Mouse (Mus musculus) cerebellum, postnatal 4 days (tissue): ENCODE measurements around the gene Emx2.

ENCODE experiments used
- DNase-seq, 2 experiments: peaks; one replicate each; pipeline ENCODE4 v3.0.0; 2022; ENCODE audit warnings: low spot score in 2 of 2, mixed read lengths in 1 of 2

Emx2 gene

GRCm38 (mm10) chr19:59461481-59462421, 3.6 kb downstream of the Emx2 start:
- no peak for DNase-seq

GRCm38 (mm10) chr19:59462459-59463292, 4.5 kb downstream of the Emx2 start:
- DNase-seq: no peak

GRCm38 (mm10) chr19:59463842-59464443, 5.8 kb downstream of the Emx2 start:
- no peak for DNase-seq

DNA sequence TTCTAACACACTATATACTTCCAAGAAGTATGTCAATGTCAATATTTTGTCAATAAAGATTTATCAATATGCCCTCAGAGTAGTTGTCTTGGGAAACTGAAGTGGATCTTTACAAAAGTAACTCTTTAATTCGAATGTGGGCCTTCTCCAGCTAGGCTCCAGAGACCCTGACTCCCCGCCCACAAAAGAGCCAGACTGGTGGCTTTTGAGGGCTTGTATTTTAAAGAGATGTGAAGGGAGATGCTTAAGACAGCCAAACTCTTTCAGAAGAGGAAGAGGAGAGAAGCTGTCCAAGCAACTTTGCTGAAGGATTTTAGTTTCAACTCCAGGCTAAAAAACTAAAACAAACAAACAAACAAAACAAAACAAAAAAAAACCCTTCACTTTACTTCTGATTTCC, 7.1 kb downstream of the Emx2 start:
- DNase-seq: no peak

DNA sequence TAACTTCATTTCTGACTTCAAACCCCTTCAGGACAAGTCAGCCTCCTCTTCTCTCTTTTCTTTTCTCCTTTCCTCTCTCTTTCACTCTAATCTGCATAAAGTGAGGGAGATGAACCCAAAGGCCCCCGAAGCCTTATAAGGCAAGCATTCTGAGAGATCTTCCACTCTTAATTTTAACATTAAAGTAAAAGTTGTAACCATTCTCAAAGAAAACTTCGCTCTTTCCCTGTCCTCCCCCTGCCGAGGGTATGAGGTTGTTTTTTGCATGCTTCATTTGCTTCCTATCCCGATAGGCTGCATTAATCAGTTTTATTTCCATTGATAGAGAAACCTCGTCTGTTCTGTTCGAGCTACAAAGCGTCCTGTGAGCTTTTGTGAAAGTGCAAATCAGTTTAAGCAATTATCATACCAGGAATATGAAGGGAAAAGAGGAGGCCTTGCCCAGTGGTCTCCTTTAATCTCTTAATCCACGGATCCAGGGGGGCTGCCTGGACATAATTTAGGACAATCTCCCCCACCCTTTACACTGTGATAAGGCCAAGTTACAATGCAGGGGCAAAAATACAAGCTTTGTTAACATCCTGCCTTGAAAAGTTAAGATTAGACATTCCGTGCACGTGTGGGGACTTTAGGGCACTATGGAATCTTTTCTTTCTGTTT, 7.7 kb downstream of the Emx2 start:
- no peak for DNase-seq

- no peak for DNase-seq
Measured at GRCm38 (mm10) chr19:59466417-59466937, 8.3 kb downstream of the Emx2 start.

DNA sequence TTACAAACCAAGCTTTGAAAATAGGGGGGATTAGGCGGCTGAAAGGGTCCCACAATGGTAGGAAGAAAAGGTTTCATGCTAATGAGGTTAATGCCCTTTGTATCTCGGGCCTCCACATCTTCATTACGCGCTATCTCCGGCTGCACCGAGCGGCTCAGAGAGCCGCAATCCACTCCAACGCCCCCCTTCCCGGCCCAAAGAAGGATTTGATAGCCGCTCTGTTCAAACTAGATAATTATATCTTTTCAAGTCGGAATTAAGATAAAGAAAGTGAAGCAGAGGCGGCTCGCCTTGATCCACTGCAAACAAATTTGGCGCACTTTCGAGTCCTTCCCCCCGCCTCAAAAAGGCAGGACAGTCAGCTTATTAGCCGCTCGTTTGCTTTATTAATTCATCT, 8.8 kb downstream of the Emx2 start:
- DNase-seq: no peak

DNA sequence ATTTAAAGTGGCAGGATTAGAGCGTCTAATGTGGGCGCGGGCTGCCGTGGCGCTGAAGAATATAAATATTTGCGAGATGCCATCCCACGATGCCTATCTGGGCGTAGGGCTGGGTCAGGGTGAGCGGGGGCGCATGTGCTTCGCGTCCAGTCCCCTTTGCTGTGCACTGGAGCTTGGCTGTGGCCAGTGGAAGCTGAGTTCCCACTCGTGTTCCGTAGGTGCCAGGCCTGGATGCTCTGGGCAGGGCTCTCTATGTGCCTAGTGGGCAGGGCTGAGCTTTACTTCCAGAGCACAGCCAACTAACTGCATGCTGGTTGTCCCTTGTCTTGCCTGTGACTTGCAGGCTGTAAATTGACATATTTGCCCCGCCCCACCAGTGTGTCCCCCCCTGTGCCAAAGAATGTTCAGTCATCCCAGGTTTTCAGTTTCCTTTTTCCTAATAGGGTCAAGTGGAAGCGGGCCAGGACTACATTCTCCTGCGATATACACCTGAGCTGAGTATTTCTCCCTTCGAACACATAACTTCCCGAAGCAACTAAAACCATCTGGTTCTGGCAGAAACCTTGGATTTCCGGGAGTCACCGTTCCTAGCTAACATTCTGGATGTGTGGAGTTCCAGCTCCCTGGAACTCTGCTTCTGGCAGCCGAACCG, 9.4 kb downstream of the Emx2 start:
- DNase-seq: no peak

DNA sequence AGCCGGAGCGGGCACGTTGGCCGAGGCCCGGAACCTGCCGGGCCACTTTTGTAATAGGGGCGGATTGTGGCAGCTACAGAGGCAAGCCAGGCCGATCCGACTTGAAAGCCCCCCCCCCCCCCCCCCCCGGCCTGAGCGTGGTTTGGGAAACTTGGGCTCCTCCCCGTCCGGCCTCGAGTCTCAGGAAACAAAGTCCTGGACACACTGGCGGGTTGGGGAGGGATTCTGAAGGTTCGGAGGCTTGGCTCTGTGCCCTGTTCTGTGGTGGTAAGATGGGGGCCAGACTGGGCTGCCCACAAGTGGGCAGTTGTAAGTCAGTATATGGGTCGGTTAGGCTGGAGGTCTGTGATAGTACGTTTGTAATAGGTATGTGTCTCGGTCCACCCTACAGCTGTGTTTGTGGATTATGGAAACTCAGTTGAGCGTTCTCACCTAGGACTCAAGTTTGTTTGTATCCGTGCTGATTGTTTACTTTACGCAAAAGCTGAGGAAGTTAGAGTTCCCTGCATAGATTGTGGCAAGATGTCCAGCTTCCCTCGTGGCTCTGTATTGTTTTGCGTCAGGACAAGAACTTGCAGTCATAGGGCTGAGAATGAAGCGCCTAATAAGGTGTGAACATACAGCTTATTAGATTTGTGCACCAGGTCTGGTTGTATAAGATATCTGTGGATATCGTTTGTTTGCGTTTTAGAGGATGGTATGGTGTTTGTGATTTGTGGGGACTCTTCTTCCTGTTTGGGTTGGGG, 10.1 kb downstream of the Emx2 start:
- DNase-seq: no peak

GRCm38 (mm10) chr19:59469035-59469949, 11.1 kb downstream of the Emx2 start:
- DNase-seq: no peak

GRCm38 (mm10) chr19:59470074-59470630, 12.0 kb downstream of the Emx2 start:
- DNase-seq: no peak

DNA sequence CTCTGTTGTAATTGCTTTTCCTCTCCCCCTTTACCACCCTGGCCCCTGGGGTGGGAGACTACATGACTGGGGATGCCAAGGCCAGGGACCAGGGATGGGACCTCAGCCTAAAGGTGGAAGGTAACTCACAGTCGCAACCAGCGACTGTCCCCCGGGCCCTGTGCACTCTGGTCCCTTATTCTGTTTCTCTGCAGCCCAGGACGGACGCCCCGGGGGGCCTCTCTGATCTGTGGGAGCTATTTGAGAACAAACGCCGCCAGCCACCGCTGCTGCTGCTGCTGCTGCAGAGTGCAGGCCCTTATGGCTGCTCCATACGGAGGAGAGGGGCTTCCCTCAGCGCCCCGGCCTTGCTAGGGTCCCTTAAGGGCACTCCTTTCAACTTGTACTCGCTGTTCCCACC, 12.7 kb downstream of the Emx2 start:
- DNase-seq: no peak

DNA sequence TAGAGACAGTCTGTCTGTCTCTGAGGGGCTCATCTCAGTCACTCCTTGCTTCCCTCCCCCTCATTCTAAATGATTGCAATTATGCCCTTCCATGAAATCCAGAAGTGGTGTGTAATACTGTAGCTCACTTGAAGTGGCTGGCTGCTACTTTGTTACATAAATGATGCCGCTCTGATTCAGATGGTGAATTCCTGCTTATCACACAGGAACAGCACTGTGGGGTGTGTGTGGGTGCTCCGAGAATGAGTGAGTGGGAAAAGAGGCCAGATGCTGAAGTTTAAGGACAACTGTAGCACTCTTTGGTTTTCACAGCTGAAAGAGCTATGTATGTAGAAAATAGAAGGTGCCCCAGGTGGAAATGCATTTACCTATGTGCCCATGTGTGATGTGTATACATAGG, 14.7 kb downstream of the Emx2 start:
- DNase-seq: no peak

DNA sequence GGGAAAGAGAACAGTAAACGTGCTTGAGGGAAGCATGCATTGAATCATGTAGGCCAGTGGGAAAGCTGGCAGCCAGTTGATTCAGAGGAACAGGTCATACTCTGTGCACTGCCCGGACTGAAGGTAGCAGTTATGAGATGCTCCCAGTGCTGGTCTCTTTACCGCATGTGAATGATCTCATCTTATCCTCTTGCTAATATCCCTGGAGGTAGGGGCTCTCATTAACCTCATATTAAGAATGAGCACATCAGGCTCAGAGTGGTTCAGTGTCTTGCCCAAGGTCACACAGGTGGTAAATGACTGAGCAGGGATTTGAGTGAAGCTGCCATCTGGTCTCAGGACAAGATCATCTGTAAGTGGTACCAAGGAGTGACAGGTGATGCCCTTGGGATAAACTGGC, 21.7 kb downstream of the Emx2 start:
- no peak for DNase-seq

DNA sequence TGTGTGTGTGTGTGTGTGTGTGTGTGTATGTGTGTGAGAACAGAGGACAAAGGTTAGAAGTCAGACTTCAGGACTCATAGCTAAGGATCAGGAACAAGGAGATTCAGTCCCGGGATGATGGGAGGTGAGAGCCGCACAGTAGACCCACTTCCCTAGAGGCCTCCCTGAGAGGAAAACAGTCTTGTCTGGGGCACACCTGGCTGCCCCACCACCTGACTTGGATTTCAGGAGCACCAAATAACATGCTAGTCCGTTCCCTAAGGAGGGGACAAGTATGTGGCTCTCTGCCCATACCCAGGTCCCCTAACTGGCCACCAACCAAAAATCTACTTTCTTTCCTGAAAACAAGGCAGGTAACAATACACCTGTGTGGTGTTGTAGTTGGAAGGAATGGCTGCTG, 22.4 kb downstream of the Emx2 start:
- DNase-seq: no peak

DNA sequence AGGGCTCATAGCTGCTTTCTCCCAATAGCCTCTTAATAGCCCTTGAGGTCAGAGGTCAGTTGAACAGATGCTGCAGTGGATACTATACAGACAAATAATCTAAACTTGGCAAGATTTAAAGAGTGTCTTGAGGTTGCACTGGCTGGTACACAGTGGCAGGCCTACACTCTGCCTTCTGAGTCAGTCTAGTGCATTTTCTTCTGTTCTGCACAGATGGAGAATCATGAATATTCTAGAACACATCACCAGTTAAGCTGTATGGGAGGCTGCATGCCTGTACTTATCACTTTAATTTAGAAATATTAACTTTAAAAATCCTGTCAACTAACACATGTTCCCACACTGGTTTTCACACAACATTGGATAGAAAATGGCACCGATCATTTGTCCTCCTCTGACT, 34.1 kb downstream of the Emx2 start:
- DNase-seq: no peak

- DNase-seq: no peak
Measured at GRCm38 (mm10) chr19:59496832-59497231, 38.7 kb downstream of the Emx2 start.

GRCm38 (mm10) chr19:59508896-59509295, 50.7 kb downstream of the Emx2 start:
- DNase-seq: no peak

DNA sequence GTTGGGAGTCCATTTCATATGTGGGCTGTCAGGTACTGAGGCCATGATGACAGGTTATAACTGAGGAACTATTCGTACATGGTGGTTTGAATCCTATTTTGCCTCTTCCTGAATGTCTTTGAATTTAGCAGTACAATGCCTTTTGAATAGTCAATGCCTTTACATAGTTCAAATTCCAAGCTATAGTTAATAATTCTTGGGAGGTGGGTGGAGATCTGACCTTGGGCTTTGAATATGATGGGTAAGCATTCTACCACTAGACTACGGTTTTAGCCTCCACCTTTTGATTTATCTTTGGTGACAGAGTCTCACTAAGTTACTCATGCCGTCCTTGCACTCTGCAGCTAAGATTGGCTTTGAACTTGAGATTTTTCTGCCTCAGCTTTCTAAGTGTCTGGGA, 55.0 kb downstream of the Emx2 start:
- DNase-seq: no peak
